In genomic region chr13:45911069-45911468, GRCm38 (mm10) we compare ENCODE assay signal across 21 mouse cellular contexts. TPM values are rescaled to one million over a fixed set of nuclear protein-coding genes. Genes with fewer than 3 reads are reported as not detected.
DNase-seq lines count a peak whose midpoint lies in the region; ATAC-seq lines count a peak whose summit lies in the region.
"Had no signal": no experiment of that assay in that cellular context is flagged by ENCODE, and none has a peak within 500 bp of the region (broad histone marks: within the 10 kb centered on the region; RNA-seq: fewer than 3 reads in every experiment).

No protein-coding gene starts in this region.

- no peak overlapping the region for H3K9ac ChIP-seq in intestine, embryonic 15.5 days
- H3K9ac ChIP-seq: forebrain, postnatal 0 days; heart, embryonic 13.5 days; hindbrain, embryonic 14.5 days; limb, embryonic 12.5 days; midbrain, embryonic 13.5 days; neural tube, embryonic 12.5 days had no signal

- no peak overlapping the region for H3K4me2 ChIP-seq in intestine, embryonic 15.5 days (replicated peaks)
- H3K4me2 ChIP-seq: heart, embryonic 13.5 days; hindbrain, embryonic 14.5 days; limb, embryonic 12.5 days; midbrain, embryonic 13.5 days; neural tube, embryonic 12.5 days had no signal

- H3K4me1 ChIP-seq in megakaryocyte, embryonic 14.5 days: peaks cover 72% of the 10 kb centered on the region
- 0 out of 2 replicates have a peak, but pooled peaks cover 15% of the 10 kb centered on the region for H3K4me1 ChIP-seq in intestine, embryonic 15.5 days (replicated peaks)
- H3K4me1 ChIP-seq: neural tube, embryonic 12.5 days had no signal

- no peaks in the 10 kb centered on the region for H3K9me3 ChIP-seq in megakaryocyte, embryonic 14.5 days
- H3K9me3 ChIP-seq in intestine, embryonic 15.5 days: no peaks in the 10 kb centered on the region
- H3K9me3 ChIP-seq: heart, embryonic 13.5 days; limb, embryonic 12.5 days; midbrain, embryonic 13.5 days; neural tube, embryonic 12.5 days had no signal

- peak; percentile 50 to 51 for DNase-seq in spleen, adult 18-20 months
- no peak for DNase-seq in spleen, postnatal 14 days (ENCODE audit: low spot score in 2 of 2)
- DNase-seq in B cell, adult 2 months: peak; percentile 54 to 55
- DNase-seq in right cerebral cortex, postnatal 4 days: no peak
- no peak for DNase-seq in frontal cortex, postnatal 14 days (ENCODE audit: low spot score in 2 of 2)
- DNase-seq: adrenal gland, adult 8-10 months; cerebellum, adult 9-11 months; forebrain, postnatal 0 days; gastrocnemius, adult 2 months; lung, adult 18-20 months; lung, postnatal 36 days had no signal

- peaks cover 43% of the 10 kb centered on the region for H3K36me3 ChIP-seq in megakaryocyte, embryonic 14.5 days (replicated peaks; ENCODE audit: low read length)
- H3K36me3 ChIP-seq in intestine, embryonic 15.5 days: no peaks in the 10 kb centered on the region
- H3K36me3 ChIP-seq: limb, embryonic 12.5 days; midbrain, embryonic 13.5 days; neural tube, embryonic 12.5 days had no signal

- WGBS in intestine, embryonic 15.5 days: 82% methylated on average over 5 of the region's 5 CpGs

- peak; percentile 48 for ATAC-seq in granulocyte monocyte progenitor cell, adult 5-6 weeks (replicated peaks; ENCODE audit: poor library complexity, severe bottlenecking)
- ATAC-seq in intestine, embryonic 15.5 days: no peak
- ATAC-seq: forebrain, postnatal 0 days; intestine, embryonic 16.5 days; midbrain, embryonic 13.5 days; Patski had no signal

- no peak overlapping the region for H3K27ac ChIP-seq in intestine, embryonic 15.5 days
- H3K27ac ChIP-seq: gastrocnemius, adult 2 months; heart, embryonic 13.5 days; hindbrain, embryonic 14.5 days; limb, embryonic 12.5 days; midbrain, embryonic 13.5 days; neural tube, embryonic 12.5 days had no signal

- peak overlapping the region; percentile 70 for H3K4me3 ChIP-seq in megakaryocyte, embryonic 14.5 days (replicated peaks)
- no peak overlapping the region for H3K4me3 ChIP-seq in intestine, embryonic 15.5 days (replicated peaks)
- H3K4me3 ChIP-seq: gastrocnemius, adult 2 months; heart, embryonic 13.5 days; limb, embryonic 12.5 days; midbrain, embryonic 13.5 days; neural tube, embryonic 12.5 days had no signal

- no peaks in the 10 kb centered on the region for H3K27me3 ChIP-seq in megakaryocyte, embryonic 14.5 days (replicated peaks)
- H3K27me3 ChIP-seq in intestine, embryonic 15.5 days (replicated peaks): no peaks in the 10 kb centered on the region
- H3K27me3 ChIP-seq: heart, embryonic 13.5 days; limb, embryonic 12.5 days; midbrain, embryonic 13.5 days; neural tube, embryonic 12.5 days; Patski had no signal

RNA-seq across cellular contexts. Expression of gene Atxn1, which starts 53.7 kb away (rescaled TPM):
- total RNA-seq in granulocyte monocyte progenitor cell, adult 5-6 weeks (2014; fragmentation: Nextera tagmentation): 26.9 and 35.7 TPM in 2 replicates
- total RNA-seq in granulocyte monocyte progenitor cell, adult 5-6 weeks (2017): 6.0 and 11.9 TPM in 2 replicates
- 3.2 and 7.3 TPM in 2 replicates for polyA plus RNA-seq in megakaryocyte, embryonic 14.5 days (2012; ENCODE audit: insufficient read depth, low replicate concordance)
- polyA plus RNA-seq in intestine, embryonic 15.5 days (2015; fragmentation: Nextera tagmentation; extraction: Ambion mirVana): 5.7 and 6.1 TPM in 2 replicates

Comparison
In these comparisons a context has a peak if more than half of its experiments do, and no peak if none do; other contexts are left out.
1. DNase-seq: peak in spleen, adult 18-20 months (2 of 2) and B cell, adult 2 months (2 of 2); none in spleen, postnatal 14 days (0 of 2), right cerebral cortex, postnatal 4 days (single experiment) and frontal cortex, postnatal 14 days (0 of 2).